Comparison of ENCODE assay signal across 23 mouse cellular contexts in the genomic region with DNA sequence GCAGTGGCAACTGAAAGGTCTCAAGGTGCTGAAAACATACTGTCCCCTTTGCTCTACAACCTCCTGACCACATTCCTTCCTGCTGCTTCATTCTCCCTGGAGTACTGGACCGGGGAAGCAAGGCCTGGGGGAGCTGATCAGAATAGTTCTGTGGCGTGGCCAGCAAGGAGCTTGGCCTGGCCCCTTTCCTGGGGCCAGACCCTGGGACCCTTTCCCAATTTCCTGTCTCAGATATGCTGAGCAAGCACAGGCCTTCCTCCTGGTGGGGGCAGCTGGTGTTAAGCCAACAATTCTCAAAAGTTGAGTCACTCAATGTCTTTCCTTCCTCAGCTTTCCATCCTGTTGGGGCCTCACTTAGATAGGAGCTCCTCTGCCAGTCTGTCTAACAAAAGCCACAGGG. TPM values are rescaled to one million over a fixed set of nuclear protein-coding genes. Genes with fewer than 3 reads are reported as not detected.
DNase-seq lines count a peak whose midpoint lies in the region; ATAC-seq lines count a peak whose summit lies in the region.
"Had no signal": no experiment of that assay in that cellular context is flagged by ENCODE, and none has a peak within 500 bp of the region (broad histone marks: within the 10 kb centered on the region; RNA-seq: fewer than 3 reads in every experiment).

No protein-coding gene starts in this region.

- no peak overlapping the region for H3K4me3 ChIP-seq in midbrain, embryonic 11.5 days (ENCODE audit: low read depth, low read length)

- ATAC-seq in midbrain, embryonic 11.5 days (ENCODE audit: low FRiP score) = no peak
- ATAC-seq: forebrain, embryonic 14.5 days; lung, postnatal 0 days had no signal

- H3K36me3 ChIP-seq in midbrain, embryonic 11.5 days (ENCODE audit: control insufficient read depth, insufficient read depth, low read length) = no peaks in the 10 kb centered on the region

- no peaks in the 10 kb centered on the region for H3K27me3 ChIP-seq in midbrain, embryonic 11.5 days (ENCODE audit: control insufficient read depth, insufficient read depth, low read length)

- DNase-seq in heart, adult 18-20 months = peak; percentile 43 to 54
- DNase-seq in heart, postnatal 25 days (ENCODE audit: low spot score) = no peak
- DNase-seq in 3T3-L1 (ENCODE audit: low read depth, low spot score) = peak; percentile 84
- peak; percentile 51 for DNase-seq in heart, adult 8-10 months (ENCODE audit: low spot score)
- DNase-seq in heart, postnatal 14 days = peak; percentile 30 to 44
- no peak for DNase-seq in midbrain, embryonic 11.5 days (ENCODE audit: low spot score, missing footprints)
- DNase-seq in kidney, adult 18-20 months = no peak
- DNase-seq in thymus, postnatal 10 days (ENCODE audit: low spot score in 2 of 2) = no peak
- DNase-seq: cerebellum, adult 18-20 months; cerebellum, postnatal 36 days; kidney, adult 8-10 months; spleen, adult 18-20 months; thymus, adult 18-20 months had no signal

- H3K27ac ChIP-seq in midbrain, embryonic 11.5 days (ENCODE audit: low read depth, low read length) = no peak overlapping the region

- peaks cover 3% of the 10 kb centered on the region; the same call in 1 of the 2 replicates for H3K4me1 ChIP-seq in midbrain, embryonic 11.5 days (ENCODE audit: control insufficient read depth, insufficient read depth, low read length)

- H3K9me3 ChIP-seq in midbrain, embryonic 11.5 days (ENCODE audit: control insufficient read depth, low read length) = no peaks in the 10 kb centered on the region

- 74% methylated on average over 2 of the region's 2 CpGs for whole genome bisulfite sequencing in midbrain, embryonic 11.5 days

- H3K9ac ChIP-seq in midbrain, embryonic 11.5 days (ENCODE audit: low read length) = no peak overlapping the region

- H3K4me2 ChIP-seq in midbrain, embryonic 11.5 days = no peak overlapping the region

- intact Hi-C loops in heart, postnatal 25 days (cut with DNase I) = loop anchor here (5.0 kb wide), 3 partner anchors 72 to 162 kb away; a partner anchor contains a TSS
- intact Hi-C loops in heart, postnatal 14 days (cut with DNase I) = loop anchor here (2.0 kb wide), 2 partner anchors 77 to 91 kb away; a partner anchor contains a TSS

RNA-seq across cellular contexts. Expression of a gene that starts 18.1 kb away (rescaled TPM):
- 10 to 100 TPM; 41.9 to 50.3 TPM for total RNA-seq in heart, adult 18-20 months (2021)
- 10 to 100 TPM; 29.7 to 32.7 TPM for total RNA-seq in heart, postnatal 25 days (2021)
- 10 to 100 TPM; 26.3 to 43.9 (median 37.1) TPM for total RNA-seq in heart, adult 8-10 months (2022)
- 10 to 100 TPM; 27.9 to 29.4 TPM for total RNA-seq in heart, postnatal 14 days (2021)
- 0.05 and 0.06 TPM in 2 replicates for polyA plus RNA-seq in midbrain, embryonic 11.5 days (2014; fragmentation: Nextera tagmentation; extraction: Ambion mirVana)
- total RNA-seq: hematopoietic stem cell, adult 5-6 weeks; megakaryocyte-erythroid progenitor cell, adult 5-6 weeks had no signal

RNA-seq across cellular contexts. Expression of a gene that starts 42.9 kb away (rescaled TPM):
- not detected for total RNA-seq in heart, adult 18-20 months (2021)
- total RNA-seq in heart, postnatal 25 days (2021) = not detected
- total RNA-seq in heart, adult 8-10 months (2022) = not detected
- total RNA-seq in heart, postnatal 14 days (2021) = not detected
- polyA plus RNA-seq in midbrain, embryonic 11.5 days (2014; fragmentation: Nextera tagmentation; extraction: Ambion mirVana) = not detected in 2 replicates
- total RNA-seq: hematopoietic stem cell, adult 5-6 weeks; layer of hippocampus, postnatal 14 days; left cerebral cortex, postnatal 14 days; megakaryocyte-erythroid progenitor cell, adult 5-6 weeks; midbrain, postnatal 0 days had no signal
- polyA plus RNA-seq: forebrain, embryonic 14.5 days; large intestine, adult 2 months; limb, embryonic 14.5 days; lung, postnatal 0 days; midbrain, postnatal 0 days; stomach, embryonic 14.5 days had no signal

Comparison
In these comparisons a context has a peak if more than half of its experiments do, and no peak if none do; other contexts are left out.
1. DNase-seq: peak in heart, adult 18-20 months (2 of 2), 3T3-L1 (single experiment), heart, adult 8-10 months (single experiment) and heart, postnatal 14 days (2 of 2); none in heart, postnatal 25 days (single experiment), midbrain, embryonic 11.5 days (single experiment), kidney, adult 18-20 months (single experiment) and thymus, postnatal 10 days (0 of 2).